Mouse (Mus musculus) hindbrain, embryonic 11.5 days (tissue): ENCODE data around the gene A1cf. TPM values are rescaled to one million over a fixed set of nuclear protein-coding genes. Genes with fewer than 3 reads are reported as not detected.
A peak's percentile ranks its signal among the peaks of the same experiment; 100 is the strongest.

Experiments used
- ATAC-seq: fragments of 200-750 bp; cut with Nextera tagmentation; 2 replicates; pipeline ENCODE4 v1.8.0; 2017; ENCODE audit warnings: mild to moderate bottlenecking, moderate TSS enrichment, moderate library complexity; ENCODE audit not compliant: low FRiP score
- DNase-seq: peaks from one replicate; pipeline ENCODE4 v3.0.0-alpha.2; 2015; ENCODE audit warnings: low spot score
- H3K27ac ChIP-seq: fragments of 300-500 bp; sonication (generic); 2 replicates; pipeline ENCODE4 v1.5.1; 2014; ENCODE audit warnings: mild to moderate bottlenecking, low read depth, low read length
- H3K27me3 ChIP-seq: fragments of 300-500 bp; sonication (generic); 2 replicates; pipeline ENCODE4 v1.6.1; 2014; ENCODE audit warnings: mild to moderate bottlenecking, low read length, moderate library complexity, mixed read lengths; ENCODE audit not compliant: control insufficient read depth, insufficient read depth
- H3K36me3 ChIP-seq: fragments of 300-500 bp; sonication (generic); 2 replicates; pipeline ENCODE4 v1.6.1; 2014; ENCODE audit warnings: mild to moderate bottlenecking, low read length, moderate library complexity, mixed read lengths; ENCODE audit not compliant: control insufficient read depth, insufficient read depth
- H3K4me1 ChIP-seq: fragments of 300-500 bp; sonication (generic); replicated peaks from 2 replicates; pipeline ENCODE4 v1.6.1; 2014; ENCODE audit warnings: low read length, mixed read lengths; ENCODE audit not compliant: control insufficient read depth, insufficient read depth
- H3K4me2 ChIP-seq: fragments of 300-500 bp; sonication (generic); replicated peaks from 2 replicates; pipeline ENCODE4 v1.6.1; 2014; ENCODE audit warnings: mild to moderate bottlenecking, low read depth, low read length
- H3K4me3 ChIP-seq: fragments of 300-500 bp; sonication (generic); 2 replicates; pipeline ENCODE4 v1.5.1; 2014; ENCODE audit warnings: low read depth, low read length
- H3K9ac ChIP-seq: fragments of 300-500 bp; sonication (generic); 2 replicates; pipeline ENCODE4 v1.6.1; 2014; ENCODE audit warnings: low read depth, low read length
- H3K9me3 ChIP-seq: fragments of 300-500 bp; sonication (generic); 2 replicates; pipeline ENCODE4 v1.6.1; 2016; ENCODE audit warnings: low read length; ENCODE audit not compliant: control insufficient read depth
- WGBS: fragments of 180-500 bp; shearing (Covaris S2); extraction: QIAGEN DNeasy Blood & Tissue Kit; methylation state at CpG from one replicate; pipeline ENCODE4 v1.1.7; 2014; 5-methylcytosine and 5-hydroxymethylcytosine counted together
- polyA plus RNA-seq: library from polyadenylated mRNA; unstranded; fragments of >200 nt; fragmentation: Nextera tagmentation; extraction: Ambion mirVana; gene quantifications from 2 replicates; pipeline ENCODE4 v1.2.1, GENCODE M21; 2014

Gene A1cf
- polyA plus RNA-seq, 1 experiment from 2014 or later, result not detected

- H3K27ac ChIP-seq, result no peak overlapping the region
- ATAC-seq (no peak), DNase-seq (no peak)
- H3K36me3 ChIP-seq, result no peaks in the 10 kb centered on the region
- H3K4me1 ChIP-seq, result no peaks in the 10 kb centered on the region
- no peaks in the 10 kb centered on the region for H3K9me3 ChIP-seq
- no peak overlapping the region for H3K9ac ChIP-seq
- H3K4me2 ChIP-seq, result no peak overlapping the region
- no peaks in the 10 kb centered on the region for H3K27me3 ChIP-seq
- WGBS, result 83% methylated on average over 4 of the region's 4 CpGs
- H3K4me3 ChIP-seq, result no peak overlapping the region
Measured at GRCm38 (mm10) chr19:31884594-31884993, 16.0 kb downstream of the A1cf start.

GRCm38 (mm10) chr19:31887275-31887674 lies 18.7 kb downstream of the A1cf start:
- ATAC-seq (no peak), DNase-seq (no peak)
- Histone ChIP-seq H3K4me1 (no peaks in the 10 kb centered on the region), H3K27ac (no peak overlapping the region), H3K9ac (no peak overlapping the region), H3K4me3 (no peak overlapping the region), H3K27me3 (no peaks in the 10 kb centered on the region), H3K36me3 (no peaks in the 10 kb centered on the region), H3K9me3 (no peaks in the 10 kb centered on the region), H3K4me2 (no peak overlapping the region)
- 88% methylated on average over 2 of the region's 2 CpGs for WGBS

- H3K4me1 ChIP-seq, result no peaks in the 10 kb centered on the region
- WGBS, result 77% methylated on average over 4 of the region's 4 CpGs
- no peaks in the 10 kb centered on the region for H3K27me3 ChIP-seq
- H3K36me3 ChIP-seq, result no peaks in the 10 kb centered on the region
- no peak overlapping the region for H3K9ac ChIP-seq
- H3K4me2 ChIP-seq, result no peak overlapping the region
- no peaks in the 10 kb centered on the region for H3K9me3 ChIP-seq
- DNase-seq (no peak), ATAC-seq (no peak)
- no peak overlapping the region for H3K27ac ChIP-seq
- no peak overlapping the region for H3K4me3 ChIP-seq
Measured at GRCm38 (mm10) chr19:31889988-31890387, 21.4 kb downstream of the A1cf start.

GRCm38 (mm10) chr19:31891001-31891893 lies 22.7 kb downstream of the A1cf start:
- Histone ChIP-seq H3K27me3 (no peaks in the 10 kb centered on the region), H3K27ac (no peak overlapping the region), H3K4me2 (no peak overlapping the region), H3K4me1 (no peaks in the 10 kb centered on the region), H3K9ac (no peak overlapping the region), H3K36me3 (no peaks in the 10 kb centered on the region), H3K9me3 (no peaks in the 10 kb centered on the region), H3K4me3 (no peak overlapping the region)
- no peak for DNase-seq
- 87% methylated on average over 6 of the region's 6 CpGs for WGBS
- ATAC-seq, result no peak

GRCm38 (mm10) chr19:31895971-31896370 lies 27.4 kb downstream of the A1cf start:
- no peak for ATAC-seq
- H3K4me1 ChIP-seq, result no peaks in the 10 kb centered on the region
- H3K9me3 ChIP-seq, result no peaks in the 10 kb centered on the region
- no peaks in the 10 kb centered on the region for H3K36me3 ChIP-seq
- H3K27ac ChIP-seq, result no peak overlapping the region
- no peak overlapping the region for H3K9ac ChIP-seq
- H3K4me2 ChIP-seq, result no peak overlapping the region
- no peak for DNase-seq
- 82% methylated on average over 1 of the region's 1 CpGs for WGBS
- H3K27me3 ChIP-seq, result no peaks in the 10 kb centered on the region
- H3K4me3 ChIP-seq, result no peak overlapping the region

- H3K9me3 ChIP-seq, result no peaks in the 10 kb centered on the region
- H3K4me2 ChIP-seq, result no peak overlapping the region
- ATAC-seq, result no peak
- no peaks in the 10 kb centered on the region for H3K27me3 ChIP-seq
- H3K4me1 ChIP-seq, result no peaks in the 10 kb centered on the region
- no peak overlapping the region for H3K27ac ChIP-seq
- no peaks in the 10 kb centered on the region for H3K36me3 ChIP-seq
- no peak overlapping the region for H3K4me3 ChIP-seq
- 86% methylated on average over 1 of the region's 1 CpGs for WGBS
- H3K9ac ChIP-seq, result no peak overlapping the region
- DNase-seq, result no peak
Measured at GRCm38 (mm10) chr19:31896711-31897110, 28.1 kb downstream of the A1cf start.

- Histone ChIP-seq H3K36me3 (no peaks in the 10 kb centered on the region), H3K27ac (no peak overlapping the region), H3K27me3 (no peaks in the 10 kb centered on the region), H3K4me1 (no peaks in the 10 kb centered on the region), H3K4me2 (no peak overlapping the region), H3K4me3 (no peak overlapping the region), H3K9ac (no peak overlapping the region), H3K9me3 (no peaks in the 10 kb centered on the region)
- DNase-seq (peak; percentile 6), ATAC-seq (no peak)
- 49% methylated on average over 7 of the region's 7 CpGs for WGBS
Measured at GRCm38 (mm10) chr19:31905671-31906070, 37.1 kb downstream of the A1cf start.

- no peak for DNase-seq
- 80% methylated on average over 6 of the region's 6 CpGs for WGBS
- Histone ChIP-seq H3K4me3 (no peak overlapping the region), H3K27ac (no peak overlapping the region), H3K27me3 (no peaks in the 10 kb centered on the region), H3K9ac (no peak overlapping the region), H3K4me2 (no peak overlapping the region), H3K9me3 (no peaks in the 10 kb centered on the region), H3K36me3 (no peaks in the 10 kb centered on the region), H3K4me1 (no peaks in the 10 kb centered on the region)
- no peak for ATAC-seq
Measured at GRCm38 (mm10) chr19:31910423-31910822, 41.9 kb downstream of the A1cf start.

GRCm38 (mm10) chr19:31913946-31914345 lies 45.4 kb downstream of the A1cf start:
- H3K9ac ChIP-seq, result no peak overlapping the region
- H3K27ac ChIP-seq, result no peak overlapping the region
- H3K9me3 ChIP-seq, result no peaks in the 10 kb centered on the region
- no peaks in the 10 kb centered on the region for H3K4me1 ChIP-seq
- no peaks in the 10 kb centered on the region for H3K27me3 ChIP-seq
- ATAC-seq (no peak), DNase-seq (no peak)
- no peaks in the 10 kb centered on the region for H3K36me3 ChIP-seq
- H3K4me3 ChIP-seq, result no peak overlapping the region
- H3K4me2 ChIP-seq, result no peak overlapping the region
- WGBS, result 96% methylated on average over 4 of the region's 4 CpGs
